Mouse (Mus musculus): ENCODE results near the gene Tbc1d10a. TPM values are rescaled to one million over a fixed set of nuclear protein-coding genes. Genes with fewer than 3 reads are reported as not detected.

Tbc1d10a gene
- total and polyA plus RNA-seq, 3 experiments, result 23.0 to 27.4 TPM; not detected in 1

GRCm38 (mm10) chr11:4210786-4211185, 24.2 kb downstream of the Tbc1d10a start:
- H3K9ac ChIP-seq (ENCODE audit: control insufficient read depth, low read depth, low read length, poor library complexity, severe bottlenecking), result no peak overlapping the region
- H3K27ac ChIP-seq (ENCODE audit: control insufficient read depth, low read depth, low read length), result no peak overlapping the region
- peaks cover 2 to 12% of the 10 kb centered on the region in 2 experiments for H3K36me3 ChIP-seq (ENCODE audit: control insufficient read depth in 1 of 2, insufficient read depth in 2 of 2, low read length in 2 of 2)
- no peaks in the 10 kb centered on the region for H3K79me2 ChIP-seq (ENCODE audit: control insufficient read depth, insufficient read depth, low read length, poor library complexity)
- DNase-seq (ENCODE audit: low read depth, low spot score), result no peak
- TF ChIP-seq POLR2AphosphoS2 (IDR thresholded peaks at IDR 0.05; ENCODE audit: low read length) (no peak), MYC (IDR thresholded peaks at IDR 0.05; ENCODE audit: low read depth, low read length) (no peak)
- H3K4me3 ChIP-seq (ENCODE audit: control insufficient read depth in 1 of 2, insufficient read depth in 1 of 2, low read depth in 2 of 2, low read length in 2 of 2), result no peak overlapping the region
- no peaks in the 10 kb centered on the region for H3K27me3 ChIP-seq (ENCODE audit: control insufficient read depth in 1 of 2, insufficient read depth in 2 of 2, low read length in 2 of 2)
- H3K9me3 ChIP-seq (replicated peaks; ENCODE audit: insufficient read depth, low read length), result no peaks in the 10 kb centered on the region
- peaks cover 10 to 18% of the 10 kb centered on the region in 2 experiments for H3K4me1 ChIP-seq (ENCODE audit: control insufficient read depth in 1 of 2, insufficient read depth in 2 of 2, low read length in 2 of 2)

- TF ChIP-seq ETS1 (IDR thresholded peaks at IDR 0.05; ENCODE audit: low read depth, low read length), result no peak
- TF ChIP-seq TAL1 (IDR thresholded peaks at IDR 0.05; ENCODE audit: low read length), result no peak
- TF ChIP-seq EP300 (IDR thresholded peaks at IDR 0.05; ENCODE audit: low read depth in 1 of 2, low read length in 2 of 2), result no peak
- no peak for TF ChIP-seq ZC3H11A (IDR thresholded peaks at IDR 0.05; ENCODE audit: low read depth, low read length)
- TF ChIP-seq USF2 (IDR thresholded peaks at IDR 0.05; ENCODE audit: borderline replicate concordance in 1 of 2, insufficient read depth in 1 of 2, low read depth in 1 of 2, low read length in 2 of 2), result no peak
- TF ChIP-seq TCF12 (IDR thresholded peaks at IDR 0.05; ENCODE audit: low read depth, low read length), result no peak
- TF ChIP-seq GABPA (IDR thresholded peaks at IDR 0.05; ENCODE audit: low read depth, low read length), result no peak
- no peak for TF ChIP-seq KAT2A (conservative IDR thresholded peaks at IDR 0.05; ENCODE audit: low read depth, low read length)
- no peak for TF ChIP-seq SIN3A (IDR thresholded peaks at IDR 0.05; ENCODE audit: low read length)
- no peak for TF ChIP-seq MYC (IDR thresholded peaks at IDR 0.05; ENCODE audit: low read depth, low read length)
- TF ChIP-seq ZNF384 (IDR thresholded peaks at IDR 0.05; ENCODE audit: low read depth, low read length), result no peak
- TF ChIP-seq ELF1 (IDR thresholded peaks at IDR 0.05; ENCODE audit: low read depth, low read length), result no peak
- no peak for TF ChIP-seq TBP (IDR thresholded peaks at IDR 0.05; ENCODE audit: low read depth, low read length)
- no peak for TF ChIP-seq NELFE (IDR thresholded peaks at IDR 0.05; ENCODE audit: low read depth, low read length)
- TF ChIP-seq RAD21 (IDR thresholded peaks at IDR 0.05; ENCODE audit: low read depth, low read length), result no peak
- TF ChIP-seq MAZ (IDR thresholded peaks at IDR 0.05; ENCODE audit: low read depth, low read length), result no peak
- TF ChIP-seq SMC3 (IDR thresholded peaks at IDR 0.05; ENCODE audit: low read depth, low read length), result no peak
- H3K9me3 ChIP-seq (replicated peaks; ENCODE audit: insufficient read depth, low read length), result no peaks in the 10 kb centered on the region
- H3K79me2 ChIP-seq (ENCODE audit: control insufficient read depth, insufficient read depth, low read length, poor library complexity), result no peaks in the 10 kb centered on the region; the same call in 1 of the 2 replicates
- no peaks in the 10 kb centered on the region for H3K27me3 ChIP-seq (ENCODE audit: control insufficient read depth in 1 of 2, insufficient read depth in 2 of 2, low read length in 2 of 2)
- H3K4me3 ChIP-seq (ENCODE audit: control insufficient read depth in 1 of 2, insufficient read depth in 1 of 2, low read depth in 2 of 2, low read length in 2 of 2), result no peak overlapping the region
- no peak overlapping the region for H3K9ac ChIP-seq (ENCODE audit: control insufficient read depth, low read depth, low read length, poor library complexity, severe bottlenecking)
- H3K36me3 ChIP-seq (ENCODE audit: control insufficient read depth in 1 of 2, insufficient read depth in 2 of 2, low read length in 2 of 2), result peaks cover 0 to 2% of the 10 kb centered on the region in 2 experiments; a peak in 2 of 4 replicates
- peaks cover 0 to 5% of the 10 kb centered on the region in 2 experiments; a peak in 2 of 4 replicates for H3K4me1 ChIP-seq (ENCODE audit: control insufficient read depth in 1 of 2, insufficient read depth in 2 of 2, low read length in 2 of 2)
- DNase-seq (ENCODE audit: low read depth, low spot score), result no peak
- H3K27ac ChIP-seq (ENCODE audit: control insufficient read depth, low read depth, low read length), result no peak overlapping the region
Observed at GRCm38 (mm10) chr11:4213107-4213506, 26.5 kb downstream of the Tbc1d10a start.
